ENCODE assay signal across 8 mouse cellular contexts in genomic region chr7:36697856-36698588, GRCm38 (mm10). TPM values are rescaled to one million over a fixed set of nuclear protein-coding genes. Genes with fewer than 3 reads are reported as not detected.
DNase-seq lines count a peak whose midpoint lies in the region; ATAC-seq and TF ChIP-seq lines count a peak whose summit lies in the region.

Tshz3 (plus strand) TSS chr7:36698118.

- intact Hi-C loops in heart, adult 2 months (cut with DNase I), result no loop called here

- peak within 1 kb of the TSS; percentile 98 for H3K4me2 ChIP-seq in limb, embryonic 11.5 days (ENCODE audit: low read depth, severe bottlenecking)
- H3K4me2 ChIP-seq in stomach, embryonic 15.5 days, result peak within 1 kb of the TSS; percentile 98

- no peaks in the 10 kb centered on the region; the same call in 1 of the 2 replicates for H3K79me2 ChIP-seq in heart, adult 2 months (replicated peaks; ENCODE audit: control insufficient read depth, insufficient read depth, low read length)

- no peak for TF ChIP-seq CTCF in heart, adult 2 months (IDR thresholded peaks at IDR 0.05)

- WGBS in heart, adult 2 months, result under 1% methylated on average over 53 of the region's 88 CpGs
- under 1% methylated on average over 20 of the region's 88 CpGs for WGBS in limb, embryonic 11.5 days
- WGBS in midbrain, embryonic 10.5 days, result under 1% methylated on average over 34 of the region's 88 CpGs
- 0% methylated on average over 35 of the region's 88 CpGs for WGBS in stomach, embryonic 15.5 days

- H3K4me3 ChIP-seq in heart, adult 2 months, result peak within 1 kb of the TSS; percentile 77
- H3K4me3 ChIP-seq in limb, embryonic 11.5 days (ENCODE audit: low read depth, low read length), result peak within 1 kb of the TSS; percentile 74
- H3K4me3 ChIP-seq in midbrain, embryonic 10.5 days, result peak within 1 kb of the TSS; percentile 87
- peak within 1 kb of the TSS; percentile 78 for H3K4me3 ChIP-seq in stomach, embryonic 15.5 days (replicated peaks)

- ATAC-seq in CD4-positive, CD25-positive, alpha-beta regulatory T cell, adult 4 months, result no peak
- peak; percentile 5; the same call in 1 of the 2 replicates for ATAC-seq in limb, embryonic 11.5 days (ENCODE audit: insufficient number of reproducible peaks, low FRiP score, low TSS enrichment, low read depth)
- peak; percentile 45; the same call in 1 of the 2 replicates for ATAC-seq in stomach, embryonic 15.5 days (ENCODE audit: insufficient read depth, low FRiP score, low read depth)

- H3K36me3 ChIP-seq in heart, adult 2 months (ENCODE audit: control insufficient read depth, insufficient read depth, low read length), result no peaks in the 10 kb centered on the region
- no peaks in the 10 kb centered on the region for H3K36me3 ChIP-seq in limb, embryonic 11.5 days (ENCODE audit: control insufficient read depth, insufficient read depth, low read length)
- H3K36me3 ChIP-seq in midbrain, embryonic 10.5 days, result no peaks in the 10 kb centered on the region
- no peaks in the 10 kb centered on the region for H3K36me3 ChIP-seq in stomach, embryonic 15.5 days

- H3K9me3 ChIP-seq in limb, embryonic 11.5 days (ENCODE audit: control insufficient read depth, low read length), result no peaks in the 10 kb centered on the region
- no peaks in the 10 kb centered on the region for H3K9me3 ChIP-seq in midbrain, embryonic 10.5 days (replicated peaks)
- H3K9me3 ChIP-seq in stomach, embryonic 15.5 days, result no peaks in the 10 kb centered on the region

- H3K4me1 ChIP-seq in heart, adult 2 months (ENCODE audit: control insufficient read depth, insufficient read depth, low read length), result peaks cover 1% of the 10 kb centered on the region
- peaks cover 8% of the 10 kb centered on the region for H3K4me1 ChIP-seq in limb, embryonic 11.5 days (ENCODE audit: control insufficient read depth, insufficient read depth, low read length)
- peaks cover 43% of the 10 kb centered on the region for H3K4me1 ChIP-seq in midbrain, embryonic 10.5 days
- H3K4me1 ChIP-seq in stomach, embryonic 15.5 days, result peaks cover 13% of the 10 kb centered on the region

- peak within 1 kb of the TSS; percentile 93 for H3K9ac ChIP-seq in heart, adult 2 months (ENCODE audit: low read depth, low read length)
- H3K9ac ChIP-seq in limb, embryonic 11.5 days (ENCODE audit: low read length), result peak within 1 kb of the TSS; percentile 79
- peak within 1 kb of the TSS; percentile 71 for H3K9ac ChIP-seq in stomach, embryonic 15.5 days

- H3K27me3 ChIP-seq in heart, adult 2 months (ENCODE audit: control insufficient read depth, insufficient read depth, low read length), result peaks cover 10% of the 10 kb centered on the region
- H3K27me3 ChIP-seq in limb, embryonic 11.5 days (ENCODE audit: control insufficient read depth, insufficient read depth, low read length), result peaks cover 23% of the 10 kb centered on the region
- peaks cover 87% of the 10 kb centered on the region for H3K27me3 ChIP-seq in midbrain, embryonic 10.5 days (ENCODE audit: low read depth, poor library complexity, severe bottlenecking)
- peaks cover 21% of the 10 kb centered on the region for H3K27me3 ChIP-seq in stomach, embryonic 15.5 days (replicated peaks)

- peak; percentile 18 for DNase-seq in CD4-positive, CD25-positive, alpha-beta regulatory T cell, adult 2 months (ENCODE audit: low read depth, low spot score)
- DNase-seq in cerebellum, postnatal 4 days (ENCODE audit: low spot score in 2 of 2), result peak; percentile 48 to 49
- DNase-seq in heart, adult 2 months, result peak; percentile 86 to 88
- peak; percentile 46 for DNase-seq in kidney, adult 11 months
- DNase-seq in limb, embryonic 11.5 days (ENCODE audit: low spot score), result peak; percentile 60
- peak; percentile 72 for DNase-seq in midbrain, embryonic 10.5 days (ENCODE audit: low spot score)

- no peak for TF ChIP-seq EP300 in heart, adult 2 months (IDR thresholded peaks at IDR 0.05; ENCODE audit: insufficient read depth, low read depth, low read length)

- TF ChIP-seq POLR2A in heart, adult 2 months (IDR thresholded peaks at IDR 0.05; ENCODE audit: insufficient read depth, low read depth, low read length), result no peak

- peak within 1 kb of the TSS; percentile 94 for H3K27ac ChIP-seq in heart, adult 2 months
- peak within 1 kb of the TSS; percentile 70 for H3K27ac ChIP-seq in limb, embryonic 11.5 days (replicated peaks; ENCODE audit: low read depth, low read length)
- peak within 1 kb of the TSS; percentile 91 for H3K27ac ChIP-seq in midbrain, embryonic 10.5 days (replicated peaks)
- H3K27ac ChIP-seq in stomach, embryonic 15.5 days, result peak within 1 kb of the TSS; percentile 95

RNA-seq across cellular contexts. Expression of gene Tshz3, which starts in this region (rescaled TPM):
- not detected for polyA plus RNA-seq in CD4-positive, CD25-positive, alpha-beta regulatory T cell, adult 4 months (2017; shearing (Covaris generic))
- 1 to 10 TPM; 3.5 to 4.3 TPM for total RNA-seq in heart, adult 2 months (2021)
- polyA plus RNA-seq in heart, adult 2 months (2012; rRNA removed), result 1.8 and 3.6 TPM in 2 replicates
- polyA plus RNA-seq in limb, embryonic 11.5 days (2014; fragmentation: Nextera tagmentation; extraction: Ambion mirVana), result 10.9 and 11.0 TPM in 2 replicates
- 2.3 and 2.4 TPM in 2 replicates for polyA plus RNA-seq in midbrain, embryonic 10.5 days (2016; fragmentation: Nextera tagmentation; extraction: Ambion mirVana)
- 14.3 and 16.2 TPM in 2 replicates for polyA plus RNA-seq in stomach, embryonic 15.5 days (2015; fragmentation: Nextera tagmentation; extraction: Ambion mirVana)

Comparison
In these comparisons a context has a peak if more than half of its experiments do, and no peak if none do; other contexts are left out.
1. DNase-seq: peak in every context shown above with its lines; median percentile 87 in heart, adult 2 months; 72 in midbrain, embryonic 10.5 days; 60 in limb, embryonic 11.5 days; 48 in cerebellum, postnatal 4 days; 46 in kidney, adult 11 months; 18 in CD4-positive, CD25-positive, alpha-beta regulatory T cell, adult 2 months.